Mouse (Mus musculus): Measurements from ENCODE around the gene Rspo1. TPM values are rescaled to one million over a fixed set of nuclear protein-coding genes. Genes with fewer than 3 reads are reported as not detected.

The Rspo1 gene
- total and polyA plus RNA-seq, 3 experiments, result 2.7 to 4.4 (median 3.9) TPM

DNA sequence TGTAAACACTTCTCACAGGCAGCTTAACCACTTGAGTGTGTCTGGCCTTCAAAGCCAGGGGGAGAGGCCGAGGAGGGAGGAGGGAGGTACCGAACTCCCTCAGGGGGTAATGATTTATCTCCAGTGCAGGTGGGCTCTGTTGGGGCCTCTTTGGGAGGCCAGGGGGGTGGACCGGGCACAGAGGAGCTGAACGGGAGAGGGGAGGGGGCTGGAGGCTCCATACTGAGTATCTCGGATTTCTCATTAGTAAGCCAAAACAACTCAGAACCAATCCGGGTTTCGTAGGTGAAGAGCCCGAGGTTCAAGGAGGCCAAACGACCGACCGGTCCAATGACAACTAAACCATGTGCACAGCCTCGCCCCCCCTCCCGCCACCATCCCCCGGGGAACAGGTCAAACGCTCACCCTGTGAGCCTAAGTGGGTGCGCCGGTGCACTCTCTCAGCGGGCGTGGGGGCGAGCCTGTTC lies 3.6 kb downstream of the Rspo1 start:
- TF ChIP-seq EP300 (IDR thresholded peaks at IDR 0.05; ENCODE audit: insufficient read depth, low read depth, low read length) (no peak), POLR2A (IDR thresholded peaks at IDR 0.05; ENCODE audit: insufficient read depth, low read depth, low read length) (no peak), CTCF (IDR thresholded peaks at IDR 0.05) (no peak)
- Histone ChIP-seq H3K4me3 (no peak overlapping the region), H3K36me3 (ENCODE audit: control insufficient read depth, insufficient read depth, low read length) (no peaks in the 10 kb centered on the region), H3K27ac (no peak overlapping the region), H3K79me2 (replicated peaks; ENCODE audit: control insufficient read depth, insufficient read depth, low read length) (no peaks in the 10 kb centered on the region), H3K4me1 (ENCODE audit: control insufficient read depth, insufficient read depth, low read length) (no peaks in the 10 kb centered on the region), H3K9ac (ENCODE audit: low read depth, low read length) (no peak overlapping the region), H3K27me3 (ENCODE audit: control insufficient read depth, insufficient read depth, low read length) (peaks cover 19% of the 10 kb centered on the region)
- no peak for DNase-seq
- intact Hi-C loops (cut with DNase I), result no loop called here
- WGBS, result 7% methylated on average over 20 of the region's 20 CpGs

DNA sequence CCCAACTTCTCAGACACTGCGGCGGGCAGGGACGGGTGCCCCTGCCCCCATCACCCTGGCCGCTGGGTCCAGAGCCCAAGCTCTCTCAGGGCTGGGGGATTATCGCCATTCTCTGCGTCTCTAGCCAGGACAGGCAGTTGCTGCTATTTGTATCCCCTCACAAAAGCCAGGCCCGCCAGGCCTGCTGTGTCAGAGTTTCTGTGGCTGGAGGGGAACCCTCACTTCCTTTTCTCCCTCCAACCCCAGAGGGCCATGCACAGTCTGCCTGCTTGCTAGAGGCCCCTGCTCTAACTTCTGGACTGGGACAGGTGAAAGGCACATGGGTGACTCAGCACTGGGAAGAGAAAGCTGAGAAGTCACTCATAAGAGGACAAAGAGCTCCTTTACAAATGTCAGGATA lies 4.1 kb downstream of the Rspo1 start:
- TF ChIP-seq EP300 (IDR thresholded peaks at IDR 0.05; ENCODE audit: insufficient read depth, low read depth, low read length) (no peak), CTCF (IDR thresholded peaks at IDR 0.05) (no peak), POLR2A (IDR thresholded peaks at IDR 0.05; ENCODE audit: insufficient read depth, low read depth, low read length) (no peak)
- no peak for DNase-seq
- 12% methylated on average over 7 of the region's 7 CpGs for WGBS
- intact Hi-C loops (cut with DNase I), result no loop called here
- no peak overlapping the region for H3K27ac ChIP-seq
- H3K79me2 ChIP-seq (replicated peaks; ENCODE audit: control insufficient read depth, insufficient read depth, low read length), result no peaks in the 10 kb centered on the region
- H3K36me3 ChIP-seq (ENCODE audit: control insufficient read depth, insufficient read depth, low read length), result no peaks in the 10 kb centered on the region
- H3K4me3 ChIP-seq, result no peak overlapping the region
- H3K9ac ChIP-seq (ENCODE audit: low read depth, low read length), result no peak overlapping the region
- peaks cover 19% of the 10 kb centered on the region for H3K27me3 ChIP-seq (ENCODE audit: control insufficient read depth, insufficient read depth, low read length)
- no peaks in the 10 kb centered on the region for H3K4me1 ChIP-seq (ENCODE audit: control insufficient read depth, insufficient read depth, low read length)

DNA sequence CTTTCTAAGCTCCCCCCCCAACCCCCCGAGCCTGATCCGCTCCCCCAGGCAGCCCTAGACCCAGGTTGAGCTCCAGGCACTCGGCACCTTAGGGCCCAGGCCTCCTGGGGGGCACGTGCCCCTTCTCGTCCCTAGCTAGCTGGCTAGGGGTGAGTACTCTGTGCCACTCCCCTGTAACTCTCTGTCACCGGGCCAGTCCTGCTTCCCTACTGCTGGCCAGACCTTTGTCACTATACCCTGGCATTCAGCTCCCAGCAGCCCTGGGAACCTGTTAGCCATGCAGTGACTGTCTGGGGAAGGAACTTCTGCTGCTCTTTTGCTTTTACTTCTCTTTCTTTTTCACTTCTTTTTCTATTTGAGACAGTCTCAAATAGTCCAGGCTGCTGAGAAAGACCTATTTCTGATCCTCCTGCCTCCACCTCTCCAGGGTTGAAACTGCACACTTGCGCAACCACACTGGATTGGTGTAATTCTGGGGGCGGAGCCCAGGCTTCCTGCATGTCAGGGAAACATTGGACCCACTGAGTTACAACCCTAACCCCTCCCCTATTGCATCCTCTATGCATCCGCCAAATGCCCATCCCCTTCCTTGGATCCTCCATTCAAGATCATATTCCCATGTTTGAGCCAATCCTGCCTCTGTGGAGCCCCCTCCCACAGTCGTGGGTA lies 11.4 kb downstream of the Rspo1 start:
- Histone ChIP-seq H3K9ac (ENCODE audit: low read depth, low read length) (no peak overlapping the region), H3K27me3 (ENCODE audit: control insufficient read depth, insufficient read depth, low read length) (no peaks in the 10 kb centered on the region), H3K36me3 (ENCODE audit: control insufficient read depth, insufficient read depth, low read length) (no peaks in the 10 kb centered on the region), H3K4me1 (ENCODE audit: control insufficient read depth, insufficient read depth, low read length) (no peaks in the 10 kb centered on the region), H3K27ac (no peak overlapping the region), H3K4me3 (no peak overlapping the region), H3K79me2 (replicated peaks; ENCODE audit: control insufficient read depth, insufficient read depth, low read length) (no peaks in the 10 kb centered on the region)
- TF ChIP-seq EP300 (IDR thresholded peaks at IDR 0.05; ENCODE audit: insufficient read depth, low read depth, low read length) (no peak), POLR2A (IDR thresholded peaks at IDR 0.05; ENCODE audit: insufficient read depth, low read depth, low read length) (no peak)
- intact Hi-C loops (cut with DNase I), result no loop called here
- 70% methylated on average over 10 of the region's 10 CpGs for WGBS
- DNase-seq, result no peak

DNA sequence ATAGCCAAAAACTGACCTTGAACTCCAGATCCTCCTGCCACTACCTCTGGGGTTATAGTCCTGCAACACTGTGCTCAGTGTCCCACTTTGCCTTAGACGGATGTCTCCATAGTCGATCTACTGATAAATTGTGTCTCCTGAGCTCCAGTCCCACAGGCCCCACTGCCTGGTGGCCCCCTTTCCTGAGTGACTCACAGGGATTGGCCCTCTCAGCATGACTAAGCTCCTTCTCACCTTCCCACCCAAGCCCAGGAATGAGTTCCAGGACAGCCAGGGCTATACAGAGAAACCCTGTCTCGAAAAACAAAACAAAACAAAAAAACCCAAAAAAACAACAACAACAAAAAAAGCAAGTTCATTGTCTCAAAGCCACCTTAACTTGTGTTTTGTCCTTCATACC lies 13.3 kb downstream of the Rspo1 start:
- H3K79me2 ChIP-seq (replicated peaks; ENCODE audit: control insufficient read depth, insufficient read depth, low read length), result no peaks in the 10 kb centered on the region
- WGBS, result 58% methylated on average over 3 of the region's 3 CpGs

DNA sequence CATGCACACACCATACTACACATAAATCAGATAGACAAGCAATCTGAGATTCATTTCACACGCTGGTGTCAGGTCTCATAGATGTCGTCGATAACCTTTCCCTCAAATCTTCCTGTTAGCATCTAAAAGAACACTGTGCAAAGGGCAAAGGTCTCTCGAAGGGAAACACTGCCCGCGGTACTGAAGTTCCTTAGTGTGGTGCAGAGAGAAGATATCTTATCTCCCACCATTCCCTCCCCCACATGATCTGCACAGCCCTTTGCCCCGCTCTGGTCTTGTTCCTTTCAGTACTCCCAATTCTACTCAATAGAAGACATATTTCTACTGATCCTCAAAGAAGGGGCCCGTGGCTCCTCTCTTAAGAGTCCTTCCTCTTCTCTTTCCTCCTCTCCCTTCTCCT lies 16.7 kb downstream of the Rspo1 start:
- H3K79me2 ChIP-seq (replicated peaks; ENCODE audit: control insufficient read depth, insufficient read depth, low read length), result no peaks in the 10 kb centered on the region
- H3K36me3 ChIP-seq (ENCODE audit: control insufficient read depth, insufficient read depth, low read length), result no peaks in the 10 kb centered on the region
- WGBS, result 24% methylated on average over 8 of the region's 8 CpGs
- no peak overlapping the region for H3K27ac ChIP-seq
- TF ChIP-seq CTCF (IDR thresholded peaks at IDR 0.05) (no peak), EP300 (IDR thresholded peaks at IDR 0.05; ENCODE audit: insufficient read depth, low read depth, low read length) (no peak), POLR2A (IDR thresholded peaks at IDR 0.05; ENCODE audit: insufficient read depth, low read depth, low read length) (no peak)
- DNase-seq, result no peak
- H3K4me3 ChIP-seq, result no peak overlapping the region
- no peaks in the 10 kb centered on the region; the same call in 1 of the 2 replicates for H3K27me3 ChIP-seq (ENCODE audit: control insufficient read depth, insufficient read depth, low read length)
- H3K9ac ChIP-seq (ENCODE audit: low read depth, low read length), result no peak overlapping the region
- intact Hi-C loops (cut with DNase I), result no loop called here
- H3K4me1 ChIP-seq (ENCODE audit: control insufficient read depth, insufficient read depth, low read length), result no peaks in the 10 kb centered on the region

More for the DNA sequence above, 13.3 kb downstream of the Rspo1 start:
- H3K4me1 ChIP-seq (ENCODE audit: control insufficient read depth, insufficient read depth, low read length), result no peaks in the 10 kb centered on the region
- no peaks in the 10 kb centered on the region for H3K36me3 ChIP-seq (ENCODE audit: control insufficient read depth, insufficient read depth, low read length)
- TF ChIP-seq EP300 (IDR thresholded peaks at IDR 0.05; ENCODE audit: insufficient read depth, low read depth, low read length), result no peak
- TF ChIP-seq POLR2A (IDR thresholded peaks at IDR 0.05; ENCODE audit: insufficient read depth, low read depth, low read length), result no peak
- TF ChIP-seq CTCF (IDR thresholded peaks at IDR 0.05), result no peak
- no peak overlapping the region for H3K9ac ChIP-seq (ENCODE audit: low read depth, low read length)
- no peak overlapping the region for H3K4me3 ChIP-seq
- no peak for DNase-seq
- H3K27me3 ChIP-seq (ENCODE audit: control insufficient read depth, insufficient read depth, low read length), result no peaks in the 10 kb centered on the region; the same call in 1 of the 2 replicates
- intact Hi-C loops (cut with DNase I), result no loop called here
- H3K27ac ChIP-seq, result no peak overlapping the region

DNA sequence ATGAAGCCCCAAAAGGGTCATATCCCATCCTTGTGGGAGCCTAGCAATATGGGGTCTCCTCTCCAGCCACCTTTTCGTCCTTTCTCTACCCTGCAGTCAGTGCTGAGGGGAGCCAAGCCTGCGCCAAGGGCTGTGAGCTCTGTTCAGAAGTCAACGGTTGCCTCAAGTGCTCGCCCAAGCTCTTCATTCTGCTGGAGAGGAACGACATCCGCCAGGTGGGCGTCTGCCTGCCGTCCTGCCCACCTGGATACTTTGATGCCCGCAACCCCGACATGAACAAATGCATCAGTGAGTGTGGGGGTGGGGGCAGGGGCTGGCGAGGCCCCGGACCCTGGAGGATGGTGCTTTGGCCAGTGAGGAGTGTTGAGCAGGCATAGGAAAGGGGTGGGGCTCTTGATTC lies 18.7 kb downstream of the Rspo1 start:
- Histone ChIP-seq H3K9ac (ENCODE audit: low read depth, low read length) (no peak overlapping the region), H3K36me3 (ENCODE audit: control insufficient read depth, insufficient read depth, low read length) (no peaks in the 10 kb centered on the region), H3K27me3 (ENCODE audit: control insufficient read depth, insufficient read depth, low read length) (no peaks in the 10 kb centered on the region; the same call in 1 of the 2 replicates), H3K27ac (no peak overlapping the region), H3K4me3 (no peak overlapping the region), H3K4me1 (ENCODE audit: control insufficient read depth, insufficient read depth, low read length) (no peaks in the 10 kb centered on the region), H3K79me2 (replicated peaks; ENCODE audit: control insufficient read depth, insufficient read depth, low read length) (no peaks in the 10 kb centered on the region)
- 44% methylated on average over 12 of the region's 12 CpGs for WGBS
- intact Hi-C loops (cut with DNase I), result no loop called here
- TF ChIP-seq POLR2A (IDR thresholded peaks at IDR 0.05; ENCODE audit: insufficient read depth, low read depth, low read length) (no peak), EP300 (IDR thresholded peaks at IDR 0.05; ENCODE audit: insufficient read depth, low read depth, low read length) (no peak), CTCF (IDR thresholded peaks at IDR 0.05) (no peak)
- DNase-seq, result no peak
